Mouse (Mus musculus) heart, embryonic 12.5 days (tissue): Measurements from ENCODE around the gene Cep112. TPM values are rescaled to one million over a fixed set of nuclear protein-coding genes. Genes with fewer than 3 reads are reported as not detected.

Source experiments
- ATAC-seq: fragments of 200-750 bp; cut with Nextera tagmentation; 2 replicates; pipeline ENCODE4 v1.8.0; 2017; ENCODE audit warnings: moderate TSS enrichment, moderate library complexity; ENCODE audit not compliant: insufficient number of reproducible peaks, low FRiP score
- H3K27ac ChIP-seq: fragments of 300-500 bp; sonication (generic); 2 replicates; pipeline ENCODE4 v1.5.1; 2016; ENCODE audit warnings: mild to moderate bottlenecking, moderate library complexity; ENCODE audit not compliant: poor library complexity, severe bottlenecking
- H3K27me3 ChIP-seq: fragments of 300-500 bp; sonication (generic); replicated peaks from 2 replicates; pipeline ENCODE4 v1.6.1; 2016; ENCODE audit warnings: mild to moderate bottlenecking, moderate library complexity
- H3K36me3 ChIP-seq: fragments of 300-500 bp; sonication (generic); 2 replicates; pipeline ENCODE4 v1.6.1; 2016; ENCODE audit warnings: mild to moderate bottlenecking, moderate library complexity
- H3K4me1 ChIP-seq: fragments of 300-500 bp; sonication (generic); replicated peaks from 2 replicates; pipeline ENCODE4 v1.6.1; 2016; ENCODE audit warnings: mild to moderate bottlenecking
- H3K4me2 ChIP-seq: fragments of 300-500 bp; sonication (generic); 2 replicates; pipeline ENCODE4 v1.6.1; 2016; ENCODE audit warnings: mild to moderate bottlenecking, moderate library complexity
- H3K4me3 ChIP-seq: fragments of 300-500 bp; sonication (generic); 2 replicates; pipeline ENCODE4 v1.5.1; 2016; ENCODE audit warnings: mild to moderate bottlenecking
- H3K9ac ChIP-seq: fragments of 300-500 bp; sonication (generic); 2 replicates; pipeline ENCODE4 v1.6.1; 2016; ENCODE audit warnings: mild to moderate bottlenecking, moderate library complexity
- H3K9me3 ChIP-seq: fragments of 300-500 bp; sonication (generic); replicated peaks from 2 replicates; pipeline ENCODE4 v1.6.1; 2016; ENCODE audit warnings: mild to moderate bottlenecking, moderate library complexity
- WGBS: fragments of 180-500 bp; shearing (Covaris S2); methylation state at CpG from one replicate; pipeline ENCODE4 v1.1.7; 2016; 5-methylcytosine and 5-hydroxymethylcytosine counted together
- polyA plus RNA-seq: library from polyadenylated mRNA; unstranded; fragments of >200 nt; fragmentation: Nextera tagmentation; extraction: Ambion mirVana; gene quantifications from 2 replicates; pipeline ENCODE4 v1.2.1, GENCODE M21; 2016

Gene Cep112
- polyA plus RNA-seq, 1 experiment from 2014 or later = 7.9 TPM

GRCm38 (mm10) chr11:108893855-108894510 lies 469.0 kb downstream of the Cep112 start:
- Histone ChIP-seq H3K27me3 (peaks cover 54% of the 10 kb centered on the region), H3K36me3 (no peaks in the 10 kb centered on the region), H3K4me3 (no peak overlapping the region), H3K27ac (no peak overlapping the region), H3K9ac (no peak overlapping the region), H3K4me2 (no peak overlapping the region), H3K4me1 (peaks cover 35% of the 10 kb centered on the region), H3K9me3 (no peaks in the 10 kb centered on the region)
- ATAC-seq = no peak
- 51% methylated on average over 10 of the region's 10 CpGs for WGBS

GRCm38 (mm10) chr11:108897034-108897433 lies 472.0 kb downstream of the Cep112 start:
- no peak for ATAC-seq
- H3K9me3 ChIP-seq = no peaks in the 10 kb centered on the region
- H3K4me3 ChIP-seq = no peak overlapping the region
- H3K4me2 ChIP-seq = no peak overlapping the region
- peaks cover 15% of the 10 kb centered on the region for H3K4me1 ChIP-seq
- WGBS = 73% methylated on average over 4 of the region's 4 CpGs
- H3K27me3 ChIP-seq = peaks cover 56% of the 10 kb centered on the region
- H3K9ac ChIP-seq = no peak overlapping the region
- H3K36me3 ChIP-seq = no peaks in the 10 kb centered on the region
- no peak overlapping the region for H3K27ac ChIP-seq

GRCm38 (mm10) chr11:108898063-108898462 lies 473.1 kb downstream of the Cep112 start:
- H3K9ac ChIP-seq = no peak overlapping the region
- peaks cover 18% of the 10 kb centered on the region for H3K4me1 ChIP-seq
- peaks cover 50% of the 10 kb centered on the region for H3K27me3 ChIP-seq
- H3K4me3 ChIP-seq = no peak overlapping the region
- no peaks in the 10 kb centered on the region for H3K9me3 ChIP-seq
- no peak overlapping the region for H3K4me2 ChIP-seq
- no peaks in the 10 kb centered on the region for H3K36me3 ChIP-seq
- WGBS = 60% methylated on average over 9 of the region's 9 CpGs
- no peak for ATAC-seq
- no peak overlapping the region for H3K27ac ChIP-seq

- Histone ChIP-seq H3K9ac (no peak overlapping the region), H3K4me2 (no peak overlapping the region), H3K4me1 (peaks cover 18% of the 10 kb centered on the region), H3K27ac (no peak overlapping the region), H3K27me3 (peaks cover 46% of the 10 kb centered on the region), H3K4me3 (no peak overlapping the region), H3K36me3 (no peaks in the 10 kb centered on the region), H3K9me3 (no peaks in the 10 kb centered on the region)
- no peak for ATAC-seq
- 38% methylated on average over 6 of the region's 6 CpGs for WGBS
These were observed 473.5 kb downstream of the Cep112 start for GRCm38 (mm10) chr11:108898483-108898882.

- WGBS = 78% methylated on average over 9 of the region's 10 CpGs
- Histone ChIP-seq H3K9me3 (no peaks in the 10 kb centered on the region), H3K27ac (no peak overlapping the region), H3K4me1 (peaks cover 18% of the 10 kb centered on the region), H3K4me2 (no peak overlapping the region), H3K4me3 (no peak overlapping the region), H3K9ac (no peak overlapping the region), H3K36me3 (no peaks in the 10 kb centered on the region), H3K27me3 (peaks cover 29% of the 10 kb centered on the region)
- no peak for ATAC-seq
These were observed 475.9 kb downstream of the Cep112 start for GRCm38 (mm10) chr11:108900718-108901488.

- 73% methylated on average over 7 of the region's 7 CpGs for WGBS
- no peaks in the 10 kb centered on the region for H3K36me3 ChIP-seq
- H3K27me3 ChIP-seq = peaks cover 28% of the 10 kb centered on the region
- H3K4me2 ChIP-seq = no peak overlapping the region
- H3K4me3 ChIP-seq = no peak overlapping the region
- no peaks in the 10 kb centered on the region for H3K9me3 ChIP-seq
- H3K4me1 ChIP-seq = peaks cover 19% of the 10 kb centered on the region
- no peak overlapping the region for H3K27ac ChIP-seq
- ATAC-seq = no peak
- no peak overlapping the region for H3K9ac ChIP-seq
These were observed 476.7 kb downstream of the Cep112 start for GRCm38 (mm10) chr11:108901670-108902069.

GRCm38 (mm10) chr11:108902303-108902702 lies 477.3 kb downstream of the Cep112 start:
- Histone ChIP-seq H3K27ac (no peak overlapping the region), H3K9ac (no peak overlapping the region), H3K36me3 (no peaks in the 10 kb centered on the region), H3K27me3 (peaks cover 21% of the 10 kb centered on the region), H3K4me3 (no peak overlapping the region), H3K9me3 (no peaks in the 10 kb centered on the region), H3K4me2 (no peak overlapping the region), H3K4me1 (peaks cover 23% of the 10 kb centered on the region)
- no peak for ATAC-seq
- 81% methylated on average over 4 of the region's 4 CpGs for WGBS

GRCm38 (mm10) chr11:108906590-108907254 lies 481.7 kb downstream of the Cep112 start:
- Histone ChIP-seq H3K4me3 (no peak overlapping the region), H3K9ac (no peak overlapping the region), H3K27ac (no peak overlapping the region), H3K27me3 (peaks cover 25% of the 10 kb centered on the region), H3K4me1 (peaks cover 27% of the 10 kb centered on the region), H3K4me2 (no peak overlapping the region), H3K9me3 (no peaks in the 10 kb centered on the region), H3K36me3 (no peaks in the 10 kb centered on the region)
- 41% methylated on average over 7 of the region's 7 CpGs for WGBS
- ATAC-seq = 0 out of 2 replicates have a peak, but pooled peaks have one; percentile 20

- 0 out of 2 replicates have a peak, but pooled peaks have one; percentile 40 for ATAC-seq
These were observed 484.6 kb downstream of the Cep112 start for GRCm38 (mm10) chr11:108909396-108910195.

More at GRCm38 (mm10) chr11:108909396-108910195, 484.6 kb downstream of the Cep112 start:
- Histone ChIP-seq H3K9ac (0 out of 2 replicates have a peak overlapping the region, but pooled peaks have one; percentile 32), H3K36me3 (no peaks in the 10 kb centered on the region), H3K27ac (no peak overlapping the region), H3K27me3 (peaks cover 25% of the 10 kb centered on the region), H3K4me2 (peak overlapping the region; percentile 75), H3K4me3 (peak overlapping the region; percentile 33), H3K9me3 (peaks cover 7% of the 10 kb centered on the region; the same call in 1 of the 2 replicates), H3K4me1 (peaks cover 24% of the 10 kb centered on the region)
- 3% methylated on average over 23 of the region's 24 CpGs for WGBS
